Mouse (Mus musculus) brain, embryonic 14.5 days (tissue): ENCODE data around the gene Gm10300. TPM values are rescaled to one million over a fixed set of nuclear protein-coding genes. Genes with fewer than 3 reads are reported as not detected.

Experiments used
- DNase-seq: peaks from one replicate; pipeline ENCODE4 v3.0.0-alpha.2; 2011; ENCODE audit warnings: low read depth
- CTCF ChIP-seq: fragments of 200-500 bp; IDR thresholded peaks from 2 replicates; pipeline ENCODE4 v1.5.1; 2012; ENCODE audit warnings: inconsistent platforms, mild to moderate bottlenecking, moderate library complexity, borderline replicate concordance; ENCODE audit not compliant: insufficient read depth, insufficient read length; ENCODE audit errors: extremely low read depth
- POLR2A ChIP-seq: fragments of 200-500 bp; IDR thresholded peaks from 2 replicates; pipeline ENCODE4 v1.6.1; 2012; ENCODE audit warnings: mild to moderate bottlenecking, inconsistent platforms, borderline replicate concordance; ENCODE audit not compliant: poor library complexity, insufficient read depth, insufficient read length, severe bottlenecking; ENCODE audit errors: extremely low read depth
- polyA plus RNA-seq: library from polyadenylated mRNA; depleted of rRNA; stranded (reverse); fragments of >200 nt; gene quantifications from 2 replicates; pipeline ENCODE4 v1.2.3, GENCODE M21; 2012

The Gm10300 gene
- polyA plus RNA-seq, 1 experiment: not detected

DNA sequence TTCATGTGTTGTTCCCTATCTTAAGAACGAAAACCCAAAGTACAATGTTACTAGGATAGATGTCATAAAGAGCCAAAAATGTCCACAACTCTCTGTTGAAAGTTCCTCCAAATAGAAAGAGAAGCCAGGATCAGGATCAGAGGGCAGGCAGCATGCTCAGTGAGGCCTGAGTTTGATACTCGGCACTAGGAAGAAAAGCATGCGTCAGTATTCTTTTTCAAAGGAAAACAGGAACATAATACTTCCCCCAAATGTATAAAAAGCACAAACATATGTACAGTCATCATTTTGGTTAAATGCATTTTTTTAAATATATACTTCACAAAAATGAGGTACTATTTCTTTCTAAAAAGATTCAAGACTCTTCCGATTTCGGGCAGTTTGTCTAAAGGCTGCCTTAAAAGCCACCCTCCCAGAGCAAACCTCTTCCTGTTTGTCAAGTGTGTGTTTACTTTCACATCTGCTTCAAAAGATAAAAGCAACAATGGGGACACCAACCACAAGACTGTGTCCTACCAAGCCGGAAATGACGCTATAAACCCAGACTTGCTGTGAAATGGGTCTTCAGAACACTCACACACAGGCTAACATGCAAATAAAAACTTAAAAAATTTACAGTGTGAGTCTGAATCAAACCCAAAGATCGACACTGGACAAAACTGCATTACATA is 34.4 kb upstream of the Gm10300 start:
- TF ChIP-seq CTCF: no peak
- TF ChIP-seq POLR2A: no peak

DNA sequence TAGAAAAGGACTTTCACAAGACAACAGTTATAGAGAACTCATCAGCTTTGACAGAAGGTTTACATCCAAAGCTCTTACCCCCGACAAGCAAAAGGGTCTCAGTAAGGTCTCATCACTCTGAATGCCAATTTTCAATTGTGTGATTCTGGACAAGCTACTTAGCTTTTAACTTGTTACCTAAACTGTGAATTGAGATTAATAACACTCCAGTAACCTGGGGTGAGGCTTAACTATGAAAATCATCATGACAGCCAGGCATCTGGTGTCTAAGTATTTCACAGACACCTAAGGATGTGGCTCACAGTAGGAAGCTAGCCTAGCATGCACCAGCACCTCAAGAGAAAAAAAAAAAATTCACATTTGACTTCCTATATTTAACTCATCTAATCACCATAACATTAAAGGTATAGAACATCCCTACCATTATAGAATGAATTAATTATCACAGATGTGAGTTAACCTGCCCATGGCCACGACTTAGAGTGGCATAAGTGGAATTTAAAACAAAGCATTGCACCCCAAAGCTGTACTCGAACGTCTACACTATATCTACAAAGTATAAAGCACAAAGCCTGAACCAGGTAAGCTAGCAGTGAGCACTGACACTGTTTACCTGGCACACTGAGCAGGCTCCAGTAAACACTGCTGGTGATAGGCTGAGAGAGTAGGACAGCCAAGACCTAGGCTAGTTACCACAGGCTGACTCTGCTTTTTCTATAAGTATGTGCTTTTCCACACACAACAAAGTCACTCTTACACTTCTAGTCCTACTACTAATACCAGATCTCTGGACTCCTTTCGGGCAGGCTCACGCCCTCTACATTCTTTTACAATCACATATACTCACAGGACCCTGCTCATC is 32.8 kb upstream of the Gm10300 start:
- no peak for TF ChIP-seq POLR2A
- DNase-seq: no peak

More for the DNA sequence above, 34.4 kb upstream of the Gm10300 start:
- no peak for DNase-seq

GRCm38 (mm10) chr4:132043726-132044125 is 30.8 kb upstream of the Gm10300 start:
- no peak for DNase-seq
- TF ChIP-seq CTCF: no peak

- DNase-seq: peak; percentile 80
- no peak for TF ChIP-seq CTCF
- TF ChIP-seq POLR2A: no peak
Observed at GRCm38 (mm10) chr4:132048011-132048991, 26.2 kb upstream of the Gm10300 start.

DNA sequence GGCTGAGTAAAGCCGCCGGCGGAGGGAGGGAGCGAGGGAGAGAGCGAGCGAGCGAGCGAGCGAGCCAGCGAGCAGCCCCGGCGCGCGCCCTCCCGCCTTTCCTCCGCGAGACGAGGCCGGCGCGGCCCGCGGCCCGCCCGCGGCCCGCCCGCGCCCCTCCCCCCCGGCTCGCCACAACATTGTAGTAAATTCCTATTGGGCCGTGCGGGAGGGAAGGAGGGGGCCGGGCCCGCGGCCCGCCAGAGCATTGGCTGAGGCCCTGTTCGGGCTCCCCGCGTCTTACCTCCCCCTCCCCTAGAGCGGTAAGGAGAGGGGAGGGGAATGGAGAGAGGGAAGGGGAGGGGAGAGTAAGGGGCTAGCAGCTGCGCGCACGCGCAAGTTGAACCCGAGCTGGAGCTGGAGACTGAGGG is 25.5 kb upstream of the Gm10300 start:
- TF ChIP-seq POLR2A (peak; percentile 96), CTCF (no peak)
- DNase-seq: peak; percentile 99

DNA sequence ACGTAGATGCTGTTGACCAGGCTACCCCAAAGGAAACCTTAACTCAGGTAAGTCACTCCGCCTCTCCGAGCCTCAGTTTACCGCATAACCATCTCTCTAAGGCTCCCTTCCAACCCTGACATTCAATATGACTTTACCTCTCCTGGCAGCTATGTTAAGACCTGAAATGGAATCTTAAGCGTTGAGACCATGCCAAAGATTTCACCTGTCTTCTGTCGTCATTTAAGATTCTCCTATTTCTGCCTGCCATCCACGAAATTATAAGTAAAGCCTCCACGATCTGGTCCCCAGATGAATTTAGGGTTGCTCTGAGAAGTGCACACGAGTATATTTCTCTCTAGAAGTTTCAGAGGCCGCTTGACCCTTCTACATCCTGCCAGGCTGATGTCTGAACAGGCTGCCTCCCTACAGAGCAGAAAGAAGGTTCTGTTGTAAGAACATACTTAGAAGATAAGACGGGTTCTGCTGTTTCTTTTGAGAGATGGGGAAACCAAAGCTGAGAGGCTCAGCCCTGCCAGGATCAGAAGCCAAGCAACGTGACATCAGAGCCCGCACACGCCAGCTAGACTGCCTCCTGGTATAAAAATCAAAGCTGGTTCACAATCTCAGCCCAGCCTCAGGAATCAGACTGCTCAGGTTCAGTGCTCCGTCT is 24.8 kb upstream of the Gm10300 start:
- TF ChIP-seq POLR2A (no peak), CTCF (no peak)
- peak; percentile 67 for DNase-seq

DNA sequence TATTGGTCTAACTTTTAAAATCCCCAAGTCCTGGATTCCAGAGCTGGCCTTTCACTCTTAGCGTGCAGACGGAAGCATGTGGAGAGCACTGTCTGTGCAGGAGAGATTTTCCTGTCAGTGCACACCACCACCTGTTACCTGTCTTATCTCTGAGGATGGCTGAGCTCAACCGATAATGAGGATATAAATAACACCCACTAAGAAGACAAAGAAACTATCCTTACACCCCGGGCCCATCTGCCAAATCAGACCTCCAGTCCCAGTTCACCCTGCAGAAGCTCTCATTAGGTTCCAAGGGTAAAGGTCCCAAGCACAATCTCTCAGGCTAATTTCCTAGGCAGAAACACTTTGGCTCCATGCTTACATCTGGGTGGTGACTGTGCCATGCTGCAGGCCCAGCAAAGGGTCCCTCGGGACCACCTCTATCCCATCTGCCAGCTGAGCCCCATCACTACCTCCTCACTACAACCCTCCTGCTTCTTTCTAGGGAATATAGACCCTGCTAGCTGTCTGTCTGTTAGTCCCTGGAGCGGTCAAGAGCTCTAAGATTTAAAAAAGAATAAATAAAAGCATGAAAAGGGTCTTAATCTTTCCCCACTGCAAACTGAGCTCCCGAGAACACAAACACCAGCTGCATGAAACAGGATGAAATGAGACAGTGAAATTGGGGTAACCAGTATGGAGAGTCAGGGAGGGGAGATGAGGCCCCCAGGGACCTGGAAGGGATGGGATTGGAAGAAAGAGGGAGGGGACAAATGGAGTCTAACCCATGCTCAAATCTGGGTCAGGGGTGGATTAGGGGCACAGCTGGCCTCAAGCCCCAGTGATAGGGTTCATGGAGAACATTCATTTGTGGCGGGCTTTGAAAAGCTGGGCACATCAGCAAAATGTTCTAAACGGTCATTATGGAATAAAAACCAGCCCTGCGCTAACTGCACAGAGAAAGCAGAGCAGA is 22.9 kb upstream of the Gm10300 start:
- TF ChIP-seq POLR2A (no peak), CTCF (no peak)
- DNase-seq: peak; percentile 53

- DNase-seq: no peak
Observed at GRCm38 (mm10) chr4:132057311-132057710, 17.2 kb upstream of the Gm10300 start.

GRCm38 (mm10) chr4:132059541-132059940 is 15.0 kb upstream of the Gm10300 start:
- TF ChIP-seq POLR2A (no peak), CTCF (no peak)
- DNase-seq: no peak

More at GRCm38 (mm10) chr4:132057311-132057710, 17.2 kb upstream of the Gm10300 start:
- TF ChIP-seq CTCF: no peak
- no peak for TF ChIP-seq POLR2A
